Mouse (Mus musculus): ENCODE results near the gene Rps6kb2. TPM values are rescaled to one million over a fixed set of nuclear protein-coding genes. Genes with fewer than 3 reads are reported as not detected.

Rps6kb2 gene
- polyA plus RNA-seq (2016; fragmentation: Nextera tagmentation; extraction: Ambion mirVana), result 53.4 and 57.0 TPM in 2 replicates

DNA sequence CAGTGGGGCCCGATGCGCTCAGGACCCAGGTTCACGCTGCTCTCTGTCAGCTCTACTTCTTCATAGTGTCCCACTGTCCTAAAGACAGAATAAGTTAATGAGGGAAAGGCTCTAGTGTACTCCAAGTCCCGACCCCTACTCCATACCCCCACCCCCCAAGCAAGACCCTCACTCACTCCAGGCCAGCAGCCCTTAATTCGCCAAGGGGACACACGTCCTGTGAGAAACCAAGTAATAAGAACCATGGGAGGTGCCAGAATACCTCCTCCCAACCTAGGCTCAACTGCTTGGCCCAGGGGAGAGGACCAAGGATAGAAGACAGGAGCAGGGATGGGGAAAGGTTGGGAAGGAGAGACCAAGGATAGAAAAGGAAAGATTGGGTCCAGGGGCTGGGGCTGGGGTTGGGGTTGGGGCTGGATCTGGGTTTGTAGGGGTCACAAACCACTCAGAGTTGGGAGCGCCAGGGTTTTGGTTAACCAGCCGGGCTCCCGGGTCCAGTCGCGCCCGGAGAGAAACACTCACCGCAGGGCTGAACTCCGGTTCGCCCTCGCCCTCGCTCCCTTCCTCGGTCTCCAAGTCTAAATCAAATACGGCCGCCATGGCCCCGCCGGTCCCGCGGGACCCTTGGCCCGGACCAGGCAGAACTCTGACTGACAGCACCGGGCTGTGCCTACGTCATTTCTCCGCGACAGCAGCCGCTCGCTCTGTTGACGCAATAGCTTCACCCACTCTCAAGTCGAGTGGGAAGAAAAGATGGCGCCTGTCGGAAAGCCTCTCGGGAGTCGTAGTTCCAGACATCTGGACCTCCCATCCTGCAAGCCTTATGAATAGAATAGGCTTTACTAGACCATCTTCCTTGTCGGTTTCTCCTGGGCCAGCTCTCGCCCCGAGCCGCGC lies at the start of gene Rps6kb2:
TSS of gene Rps6kb2 (minus strand) at position 709 of the 897 bp plus-strand sequence.
- DNase-seq (ENCODE audit: low spot score), result peak; percentile 97
- Histone ChIP-seq H3K9me3 (no peaks in the 10 kb centered on the region), H3K27me3 (ENCODE audit: insufficient read depth, poor library complexity, severe bottlenecking) (no peaks in the 10 kb centered on the region), H3K4me3 (peak within 1 kb of the TSS; percentile 68), H3K36me3 (peaks cover 36% of the 10 kb centered on the region), H3K4me1 (peaks cover 20% of the 10 kb centered on the region), H3K27ac (peak within 1 kb of the TSS; percentile 85)
- 6% methylated on average over 42 of the region's 42 CpGs for WGBS

DNA sequence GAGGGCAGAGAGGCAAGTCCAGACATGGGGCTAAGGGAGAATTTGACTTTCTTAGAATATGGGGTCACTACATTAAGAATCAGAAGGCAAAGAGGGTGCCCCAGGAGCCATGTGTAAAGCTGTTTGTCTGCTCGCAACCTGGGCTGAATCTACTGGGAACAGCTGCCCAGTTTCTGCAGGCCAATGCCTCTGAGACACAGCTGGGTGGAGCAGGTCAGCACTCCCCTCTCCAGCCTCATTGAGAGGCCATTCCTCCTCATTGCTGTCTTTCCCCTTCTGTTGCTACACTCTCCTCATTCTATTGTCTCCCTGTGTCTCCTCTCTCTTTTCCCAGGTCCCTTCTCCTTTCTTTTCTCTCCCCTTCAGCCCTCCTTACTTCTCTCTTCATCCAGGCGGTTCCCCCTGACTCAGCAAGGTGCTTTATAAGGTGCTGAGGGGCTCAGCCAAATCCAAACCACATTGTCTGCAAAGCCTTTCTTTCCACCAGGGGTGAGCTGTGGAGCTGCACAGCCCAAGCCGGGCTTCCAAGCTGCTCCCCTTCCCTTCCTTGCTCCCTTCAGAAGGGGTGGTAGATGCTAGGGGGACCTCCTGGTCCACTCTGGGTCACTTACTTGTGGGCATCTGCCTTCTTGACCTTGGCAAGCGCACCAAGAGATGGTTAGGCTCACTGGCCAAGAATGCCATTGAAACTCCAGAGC lies 48.9 kb upstream of the Rps6kb2 start:
- WGBS, result 16% methylated on average over 4 of the region's 4 CpGs
- DNase-seq (ENCODE audit: low spot score), result no peak
- Histone ChIP-seq H3K27ac (0 out of 2 replicates have a peak overlapping the region, but pooled peaks have one; percentile 47), H3K27me3 (ENCODE audit: insufficient read depth, poor library complexity, severe bottlenecking) (peaks cover 82% of the 10 kb centered on the region), H3K4me1 (peaks cover 57% of the 10 kb centered on the region), H3K4me3 (no peak overlapping the region), H3K36me3 (no peaks in the 10 kb centered on the region), H3K9me3 (no peaks in the 10 kb centered on the region)

DNA sequence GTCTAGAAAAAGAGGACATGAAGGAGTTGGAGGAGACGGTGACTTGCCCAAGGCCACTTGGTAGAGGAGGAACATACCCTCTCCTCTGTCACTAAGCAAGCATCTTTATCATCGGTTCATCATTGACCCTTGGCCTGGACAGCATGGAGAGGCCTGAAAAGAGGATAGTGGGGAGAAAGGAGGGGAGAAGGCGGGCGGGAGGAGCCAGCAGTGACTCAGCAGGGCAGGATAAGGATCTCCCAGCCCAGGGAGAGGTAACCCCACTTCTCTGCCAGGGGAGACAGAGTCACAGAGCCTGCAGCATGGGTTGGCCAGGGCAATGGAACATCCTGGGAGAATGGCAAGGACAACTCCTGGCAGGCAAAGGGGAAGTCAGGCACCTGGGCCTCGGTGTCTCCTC lies 45.4 kb upstream of the Rps6kb2 start:
- H3K4me1 ChIP-seq, result peaks cover 23% of the 10 kb centered on the region

DNA sequence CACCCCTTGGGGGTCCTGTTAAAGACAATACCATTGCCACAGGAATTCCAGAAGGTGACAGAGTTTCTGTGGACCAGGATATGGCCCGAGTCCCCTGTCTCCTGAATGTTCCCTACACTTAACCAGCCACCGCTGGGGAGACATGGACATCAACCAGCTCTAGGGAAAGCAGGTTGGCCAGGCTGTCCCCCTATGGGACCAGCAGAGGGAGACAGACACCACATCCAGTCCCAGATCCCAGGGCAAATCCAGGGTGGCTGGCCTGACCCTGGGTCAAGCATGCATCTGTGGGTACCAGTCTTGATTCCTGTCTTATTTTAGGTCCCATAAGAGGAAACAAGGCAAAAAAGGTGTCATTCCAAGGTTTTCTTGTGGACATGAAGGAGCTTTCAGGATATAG lies 43.8 kb upstream of the Rps6kb2 start:
- no peaks in the 10 kb centered on the region for H3K36me3 ChIP-seq
- H3K27me3 ChIP-seq (ENCODE audit: insufficient read depth, poor library complexity, severe bottlenecking), result peaks cover 57% of the 10 kb centered on the region
- WGBS, result 0% methylated on average over 2 of the region's 2 CpGs
- H3K4me3 ChIP-seq, result no peak overlapping the region
- no peaks in the 10 kb centered on the region for H3K9me3 ChIP-seq
- H3K4me1 ChIP-seq, result peaks cover 18% of the 10 kb centered on the region
- peak; percentile 90 for DNase-seq (ENCODE audit: low spot score)
- H3K27ac ChIP-seq, result no peak overlapping the region

More for the DNA sequence above, 45.4 kb upstream of the Rps6kb2 start:
- 68% methylated on average over 5 of the region's 5 CpGs for WGBS
- peaks cover 73% of the 10 kb centered on the region for H3K27me3 ChIP-seq (ENCODE audit: insufficient read depth, poor library complexity, severe bottlenecking)
- no peak overlapping the region for H3K27ac ChIP-seq
- H3K36me3 ChIP-seq, result no peaks in the 10 kb centered on the region
- H3K9me3 ChIP-seq, result no peaks in the 10 kb centered on the region
- no peak overlapping the region for H3K4me3 ChIP-seq
- no peak for DNase-seq (ENCODE audit: low spot score)

DNA sequence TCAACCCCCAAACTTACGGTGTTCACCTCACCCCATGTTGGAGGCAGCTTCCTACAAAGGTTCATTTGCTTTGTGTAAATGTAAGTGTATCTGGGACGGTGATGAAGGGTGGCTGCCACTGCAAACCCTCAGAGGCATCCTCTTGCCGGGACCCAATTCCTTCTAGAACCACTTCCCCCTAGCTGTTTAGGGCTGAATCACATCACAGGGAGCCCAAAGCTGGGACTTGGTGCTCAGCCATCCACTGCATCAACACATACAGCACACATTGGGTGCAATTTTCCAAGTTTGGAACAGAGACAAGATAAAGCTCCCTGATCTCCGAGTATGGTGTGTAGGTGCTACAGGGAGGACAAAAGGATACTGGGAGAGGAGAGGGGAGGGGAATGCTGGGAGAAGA lies 41.7 kb upstream of the Rps6kb2 start:
- 58% methylated on average over 4 of the region's 4 CpGs for WGBS
- H3K27ac ChIP-seq, result no peak overlapping the region
- H3K36me3 ChIP-seq, result peaks cover 6% of the 10 kb centered on the region; the same call in 1 of the 2 replicates
- DNase-seq (ENCODE audit: low spot score), result no peak
- no peaks in the 10 kb centered on the region for H3K9me3 ChIP-seq
- H3K27me3 ChIP-seq (ENCODE audit: insufficient read depth, poor library complexity, severe bottlenecking), result peaks cover 36% of the 10 kb centered on the region
- peaks cover 28% of the 10 kb centered on the region for H3K4me1 ChIP-seq
- H3K4me3 ChIP-seq, result no peak overlapping the region

DNA sequence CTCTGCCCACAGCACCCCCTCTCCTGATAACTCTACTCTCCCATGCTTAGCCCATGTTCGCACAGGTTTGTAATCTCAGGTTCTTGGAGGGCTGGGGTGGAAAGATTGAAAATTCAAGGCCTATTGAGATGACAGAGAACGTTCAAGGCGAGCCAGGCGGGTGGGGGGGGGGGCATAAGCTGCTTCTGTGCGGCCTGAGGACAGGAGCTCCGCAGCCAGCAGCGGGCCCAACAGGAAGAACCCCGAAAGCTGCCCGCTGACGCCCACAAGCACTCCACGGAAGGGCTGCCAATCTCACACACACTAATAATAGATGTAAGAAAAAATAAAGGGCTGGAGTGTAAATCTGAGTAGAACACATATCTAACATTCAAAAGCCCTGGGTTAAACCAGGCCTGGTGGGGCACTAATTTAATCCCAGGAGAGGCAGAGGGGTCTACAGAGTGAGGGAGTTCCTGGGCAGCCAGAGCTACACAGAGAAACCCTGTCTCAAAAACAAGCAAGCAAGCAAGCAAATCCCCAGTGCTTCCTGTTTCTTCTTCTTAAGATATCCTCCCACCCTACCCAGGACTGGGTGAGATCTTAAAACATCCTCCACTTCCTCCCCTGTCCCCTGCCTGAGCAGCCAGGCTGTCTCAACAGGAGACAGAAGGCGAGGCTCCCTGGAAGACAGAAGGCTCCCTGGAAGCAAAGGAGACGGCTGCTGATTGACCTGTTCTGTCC lies 40.6 kb upstream of the Rps6kb2 start:
- 54% methylated on average over 13 of the region's 13 CpGs for WGBS
- no peak for DNase-seq (ENCODE audit: low spot score)
- Histone ChIP-seq H3K27me3 (ENCODE audit: insufficient read depth, poor library complexity, severe bottlenecking) (peaks cover 28% of the 10 kb centered on the region), H3K4me3 (no peak overlapping the region), H3K36me3 (peaks cover 17% of the 10 kb centered on the region), H3K4me1 (peaks cover 34% of the 10 kb centered on the region), H3K27ac (no peak overlapping the region), H3K9me3 (no peaks in the 10 kb centered on the region)

DNA sequence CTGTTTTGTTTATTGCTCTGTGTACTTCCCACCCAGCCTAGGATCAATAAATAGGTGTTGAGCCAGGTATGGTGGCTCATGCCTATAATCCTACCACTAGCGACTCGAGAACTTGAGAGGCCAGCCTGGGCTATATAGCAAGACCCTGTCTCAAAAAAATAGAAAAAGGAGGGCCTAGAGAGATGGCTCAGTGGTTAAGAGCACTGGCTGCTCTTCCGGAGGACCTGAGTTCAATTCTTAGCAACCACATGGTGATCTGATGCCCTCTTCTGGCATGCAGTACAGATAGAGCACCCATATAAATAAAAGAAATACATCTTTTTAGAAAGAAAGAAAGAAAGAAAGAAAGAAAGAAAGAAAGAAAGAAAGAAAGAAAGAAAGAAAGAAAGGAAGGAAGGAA lies 40.0 kb upstream of the Rps6kb2 start:
- Histone ChIP-seq H3K4me1 (peaks cover 33% of the 10 kb centered on the region), H3K9me3 (no peaks in the 10 kb centered on the region), H3K4me3 (no peak overlapping the region), H3K36me3 (peaks cover 23% of the 10 kb centered on the region), H3K27me3 (ENCODE audit: insufficient read depth, poor library complexity, severe bottlenecking) (peaks cover 25% of the 10 kb centered on the region), H3K27ac (no peak overlapping the region)
- no peak for DNase-seq (ENCODE audit: low spot score)
- 55% methylated on average over 3 of the region's 3 CpGs for whole genome bisulfite sequencing

DNA sequence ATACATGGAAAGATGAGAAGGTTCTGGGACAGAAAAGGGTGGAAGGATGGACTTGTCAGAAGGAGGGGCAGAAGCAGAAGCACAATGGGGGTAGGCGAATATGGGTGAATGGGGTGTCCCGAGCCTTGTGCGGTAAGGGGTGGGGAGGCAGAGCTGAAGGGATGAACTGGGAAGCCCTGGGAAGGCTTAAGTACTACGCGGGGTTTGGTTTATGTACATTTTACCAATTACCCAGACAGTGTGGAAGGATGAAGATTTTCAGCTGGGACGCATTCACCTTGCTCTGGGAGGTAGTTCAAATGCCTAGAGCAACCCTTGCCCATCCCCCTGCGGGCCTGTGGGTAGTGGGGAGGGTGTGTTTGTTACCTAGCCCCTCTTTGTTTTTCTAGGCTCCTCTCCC lies 39.0 kb upstream of the Rps6kb2 start:
- H3K9me3 ChIP-seq, result no peaks in the 10 kb centered on the region
- peak overlapping the region; percentile 73 for H3K4me3 ChIP-seq
- 34% methylated on average over 7 of the region's 7 CpGs for WGBS
- peaks cover 33% of the 10 kb centered on the region for H3K4me1 ChIP-seq
- H3K27me3 ChIP-seq (ENCODE audit: insufficient read depth, poor library complexity, severe bottlenecking), result peaks cover 25% of the 10 kb centered on the region
- DNase-seq (ENCODE audit: low spot score), result no peak
- H3K36me3 ChIP-seq, result peaks cover 32% of the 10 kb centered on the region
- peak overlapping the region; percentile 92 for H3K27ac ChIP-seq

DNA sequence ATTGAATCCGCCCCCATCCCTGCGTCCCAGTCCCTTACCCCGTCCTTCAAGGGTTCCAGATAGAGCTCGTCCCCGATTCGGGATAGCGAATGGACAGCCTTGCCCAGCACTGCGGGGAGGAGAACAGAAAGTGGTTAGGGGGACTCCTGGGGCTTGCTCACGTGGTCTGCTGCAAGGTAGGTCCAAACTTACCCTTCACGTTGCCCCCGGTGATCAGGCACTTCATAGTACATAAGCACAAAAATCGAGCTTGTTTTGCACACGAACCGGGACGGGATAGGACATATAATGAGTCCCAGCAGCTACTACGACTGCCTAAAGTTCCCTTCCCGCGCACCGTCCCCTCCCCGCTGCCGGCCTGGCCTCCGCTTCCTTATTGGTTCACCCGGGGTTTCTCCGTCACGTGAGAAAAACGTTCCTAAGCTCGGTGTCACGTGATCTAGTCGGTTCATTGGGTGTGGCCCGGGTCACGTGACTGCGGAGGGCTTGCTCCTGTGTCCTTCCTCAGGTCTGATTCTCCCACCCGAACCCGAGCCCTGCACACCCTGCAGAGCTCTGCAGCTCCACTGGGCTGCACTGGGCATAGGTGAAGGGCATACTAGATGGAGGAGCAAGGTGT lies 38.2 kb upstream of the Rps6kb2 start, which contains the start of gene Rad9a:
TSS of gene Rad9a (minus strand) at position 372 of the 619 bp plus-strand sequence.
- Histone ChIP-seq H3K4me1 (peaks cover 39% of the 10 kb centered on the region), H3K27me3 (ENCODE audit: insufficient read depth, poor library complexity, severe bottlenecking) (peaks cover 21% of the 10 kb centered on the region), H3K9me3 (no peaks in the 10 kb centered on the region), H3K36me3 (peaks cover 40% of the 10 kb centered on the region), H3K27ac (peak within 1 kb of the TSS; percentile 92), H3K4me3 (peak within 1 kb of the TSS; percentile 73)
- WGBS, result under 1% methylated on average over 34 of the region's 34 CpGs
- peak; percentile 99 for DNase-seq (ENCODE audit: low spot score)

DNA sequence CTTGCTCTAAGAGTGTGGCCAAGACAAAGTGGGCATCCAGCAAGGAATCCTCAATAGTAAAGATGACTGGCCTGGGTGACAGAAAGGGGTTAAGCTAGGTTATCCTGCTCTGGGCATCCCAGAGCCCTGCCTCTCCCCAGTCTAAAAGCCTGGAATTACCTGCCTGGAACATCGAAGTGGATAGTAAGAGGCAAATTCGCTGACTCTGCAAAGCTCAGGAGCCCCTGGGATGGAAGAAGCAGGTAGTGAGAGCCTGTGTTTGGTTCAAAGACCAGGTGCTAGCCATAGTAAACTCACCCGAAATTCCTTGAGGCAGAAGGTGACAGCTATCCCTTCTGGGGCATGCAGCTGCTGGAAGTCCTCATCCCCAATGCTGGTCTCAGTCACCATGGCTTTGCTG lies 34.0 kb upstream of the Rps6kb2 start:
- Histone ChIP-seq H3K27ac (no peak overlapping the region), H3K9me3 (no peaks in the 10 kb centered on the region), H3K27me3 (ENCODE audit: insufficient read depth, poor library complexity, severe bottlenecking) (no peaks in the 10 kb centered on the region), H3K36me3 (peaks cover 73% of the 10 kb centered on the region), H3K4me3 (no peak overlapping the region), H3K4me1 (peaks cover 61% of the 10 kb centered on the region)
- DNase-seq (ENCODE audit: low spot score), result no peak
- WGBS, result 63% methylated on average over 3 of the region's 3 CpGs

DNA sequence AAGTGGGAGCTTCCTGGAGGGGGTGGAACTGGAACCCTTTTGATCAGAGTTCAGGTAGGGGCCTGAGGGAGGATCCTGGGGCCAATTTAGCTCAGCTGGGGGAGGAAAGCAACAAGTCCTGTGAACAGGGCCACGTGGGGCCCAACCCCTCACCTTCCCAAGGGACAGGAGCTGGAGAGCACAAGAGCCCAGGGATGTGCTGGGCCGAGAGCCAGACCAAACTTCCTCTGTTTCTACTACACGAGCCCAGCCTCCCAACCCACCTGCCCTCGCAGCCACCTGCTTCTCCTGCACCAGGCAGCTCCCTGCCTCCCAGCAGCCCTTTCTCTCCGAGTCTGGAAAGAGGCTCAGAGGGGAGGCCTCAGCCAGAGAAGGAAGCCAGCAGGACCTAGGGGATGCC lies 33.4 kb upstream of the Rps6kb2 start:
- H3K4me1 ChIP-seq, result peaks cover 59% of the 10 kb centered on the region
- H3K27me3 ChIP-seq (ENCODE audit: insufficient read depth, poor library complexity, severe bottlenecking), result no peaks in the 10 kb centered on the region
- H3K4me3 ChIP-seq, result no peak overlapping the region
- no peaks in the 10 kb centered on the region for H3K9me3 ChIP-seq
- WGBS, result 64% methylated on average over 5 of the region's 5 CpGs
- DNase-seq (ENCODE audit: low spot score), result no peak
- 0 out of 2 replicates have a peak overlapping the region, but pooled peaks have one; percentile 11 for H3K27ac ChIP-seq
- H3K36me3 ChIP-seq, result peaks cover 73% of the 10 kb centered on the region

DNA sequence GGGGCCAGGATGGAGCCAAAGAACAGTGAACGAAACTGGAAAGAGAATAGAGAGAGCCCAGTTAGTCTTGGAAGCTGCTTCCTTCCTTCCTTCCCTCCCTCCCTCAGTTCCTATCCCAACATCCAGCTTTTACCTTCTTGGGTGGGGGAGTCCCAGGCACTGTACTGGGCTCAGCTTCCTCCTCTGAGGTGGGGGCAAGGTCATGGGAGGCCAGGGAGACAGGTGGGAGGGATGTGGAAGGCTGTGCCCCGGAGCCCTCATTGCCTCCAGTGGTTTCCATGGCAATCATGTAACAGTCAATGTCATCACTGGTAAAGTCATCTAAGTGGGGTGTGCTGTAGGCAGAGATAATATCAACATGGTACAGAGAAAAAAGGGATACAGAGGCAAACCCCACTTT lies 32.9 kb upstream of the Rps6kb2 start:
- Histone ChIP-seq H3K4me1 (peaks cover 64% of the 10 kb centered on the region), H3K36me3 (peaks cover 73% of the 10 kb centered on the region), H3K27me3 (ENCODE audit: insufficient read depth, poor library complexity, severe bottlenecking) (no peaks in the 10 kb centered on the region), H3K27ac (no peak overlapping the region), H3K9me3 (no peaks in the 10 kb centered on the region), H3K4me3 (no peak overlapping the region)
- WGBS, result 72% methylated on average over 2 of the region's 2 CpGs
- DNase-seq (ENCODE audit: low spot score), result no peak

Data from heart, embryonic 10.5 days (tissue).